Mouse (Mus musculus) lung, embryonic 14.5 days (tissue): Measurements from ENCODE around the gene Tgfbr2. TPM values are rescaled to one million over a fixed set of nuclear protein-coding genes. Genes with fewer than 3 reads are reported as not detected.

Source experiments
- ATAC-seq: fragments of 200-750 bp; cut with Nextera tagmentation; 2 replicates; pipeline ENCODE4 v1.8.0; 2017; ENCODE audit warnings: mild to moderate bottlenecking, moderate TSS enrichment, moderate library complexity; ENCODE audit not compliant: insufficient read depth
- DNase-seq: peaks from one replicate; pipeline ENCODE4 v3.0.0-alpha.2; 2015
- H3K27ac ChIP-seq: fragments of 300-500 bp; sonication (generic); 2 replicates; pipeline ENCODE4 v1.5.1; 2014; ENCODE audit warnings: low read depth, mild to moderate bottlenecking, moderate library complexity
- H3K27me3 ChIP-seq: fragments of 300-500 bp; sonication (generic); 2 replicates; pipeline ENCODE4 v1.6.1; 2014; ENCODE audit warnings: low read length, control low read depth; ENCODE audit not compliant: insufficient read depth
- H3K36me3 ChIP-seq: fragments of 300-500 bp; sonication (generic); 2 replicates; pipeline ENCODE4 v1.6.1; 2014; ENCODE audit warnings: control low read depth; ENCODE audit not compliant: insufficient read depth
- H3K4me1 ChIP-seq: fragments of 300-500 bp; sonication (generic); 2 replicates; pipeline ENCODE4 v1.6.1; 2014; ENCODE audit warnings: antibody characterized with exemption, control low read depth; ENCODE audit not compliant: insufficient read depth
- H3K4me2 ChIP-seq: fragments of 300-500 bp; sonication (generic); 2 replicates; pipeline ENCODE4 v1.6.1; 2014; ENCODE audit warnings: mild to moderate bottlenecking
- H3K4me3 ChIP-seq: fragments of 300-500 bp; sonication (generic); 2 replicates; pipeline ENCODE4 v1.5.1; 2014; ENCODE audit warnings: low read depth, low read length
- H3K9ac ChIP-seq: fragments of 300-500 bp; sonication (generic); 2 replicates; pipeline ENCODE4 v1.6.1; 2014
- H3K9me3 ChIP-seq: fragments of 300-500 bp; sonication (generic); 2 replicates; pipeline ENCODE4 v1.6.1; 2016; ENCODE audit warnings: low read depth, low read length, control low read depth
- CTCF ChIP-seq: IDR thresholded peaks from 2 replicates; pipeline ENCODE4 v1.5.1; 2016; ENCODE audit warnings: antibody characterized with exemption, low read depth
- WGBS: fragments of 180-500 bp; shearing (Covaris S2); extraction: QIAGEN DNeasy Blood & Tissue Kit; methylation state at CpG from one replicate; pipeline ENCODE4 v1.1.7; 2014; 5-methylcytosine and 5-hydroxymethylcytosine counted together
- polyA plus RNA-seq: library from polyadenylated mRNA; unstranded; fragments of >200 nt; fragmentation: Nextera tagmentation; extraction: Ambion mirVana; gene quantifications from 2 replicates; pipeline ENCODE4 v1.2.1, GENCODE M21; 2014

Tgfbr2 gene
- polyA plus RNA-seq, 1 experiment from 2014 or later = 51.3 TPM

GRCm38 (mm10) chr9:116087880-116088279 is 87.3 kb downstream of the Tgfbr2 start:
- Histone ChIP-seq H3K27ac (no peak overlapping the region), H3K27me3 (no peaks in the 10 kb centered on the region), H3K9me3 (no peaks in the 10 kb centered on the region), H3K4me2 (no peak overlapping the region), H3K4me3 (no peak overlapping the region), H3K36me3 (peaks cover 47% of the 10 kb centered on the region), H3K9ac (no peak overlapping the region), H3K4me1 (peaks cover 4% of the 10 kb centered on the region; the same call in 1 of the 2 replicates)
- ATAC-seq = no peak
- DNase-seq = peak; percentile 92
- peak; percentile 85 for TF ChIP-seq CTCF
- WGBS = 24% methylated on average over 5 of the region's 5 CpGs

- ATAC-seq (no peak; the same call in 1 of the 2 replicates), DNase-seq (no peak)
- no peaks in the 10 kb centered on the region for H3K9me3 ChIP-seq
- H3K4me1 ChIP-seq = no peaks in the 10 kb centered on the region; the same call in 1 of the 2 replicates
- no peak overlapping the region for H3K4me2 ChIP-seq
- H3K27ac ChIP-seq = no peak overlapping the region
- no peaks in the 10 kb centered on the region for H3K27me3 ChIP-seq
- H3K9ac ChIP-seq = no peak overlapping the region
- H3K36me3 ChIP-seq = peaks cover 41% of the 10 kb centered on the region
- WGBS = 57% methylated on average over 5 of the region's 5 CpGs
- no peak for TF ChIP-seq CTCF
- no peak overlapping the region for H3K4me3 ChIP-seq
These were observed 87.9 kb downstream of the Tgfbr2 start for GRCm38 (mm10) chr9:116087263-116087662.

GRCm38 (mm10) chr9:116085999-116086398 is 89.2 kb downstream of the Tgfbr2 start:
- TF ChIP-seq CTCF = no peak
- WGBS = 74% methylated on average over 6 of the region's 6 CpGs

GRCm38 (mm10) chr9:116084324-116084931 is 90.7 kb downstream of the Tgfbr2 start:
- no peaks in the 10 kb centered on the region for H3K27me3 ChIP-seq
- H3K9ac ChIP-seq = no peak overlapping the region
- H3K27ac ChIP-seq = no peak overlapping the region
- TF ChIP-seq CTCF = no peak
- H3K36me3 ChIP-seq = peaks cover 13% of the 10 kb centered on the region
- no peaks in the 10 kb centered on the region for H3K9me3 ChIP-seq
- no peak for ATAC-seq
- peak; percentile 66 for DNase-seq
- no peak overlapping the region for H3K4me2 ChIP-seq
- no peak overlapping the region for H3K4me3 ChIP-seq
- WGBS = 73% methylated on average over 12 of the region's 12 CpGs
- no peaks in the 10 kb centered on the region for H3K4me1 ChIP-seq

More at GRCm38 (mm10) chr9:116085999-116086398, 89.2 kb downstream of the Tgfbr2 start:
- no peak overlapping the region for H3K4me2 ChIP-seq
- no peak overlapping the region for H3K27ac ChIP-seq
- no peak overlapping the region for H3K4me3 ChIP-seq
- H3K9me3 ChIP-seq = no peaks in the 10 kb centered on the region
- no peak overlapping the region for H3K9ac ChIP-seq
- no peaks in the 10 kb centered on the region for H3K27me3 ChIP-seq
- DNase-seq = no peak
- H3K4me1 ChIP-seq = no peaks in the 10 kb centered on the region
- ATAC-seq = no peak
- H3K36me3 ChIP-seq = peaks cover 29% of the 10 kb centered on the region

GRCm38 (mm10) chr9:116083726-116084323 is 91.3 kb downstream of the Tgfbr2 start:
- Histone ChIP-seq H3K4me3 (no peak overlapping the region), H3K4me2 (no peak overlapping the region), H3K27me3 (no peaks in the 10 kb centered on the region), H3K9ac (no peak overlapping the region), H3K4me1 (no peaks in the 10 kb centered on the region), H3K36me3 (peaks cover 7% of the 10 kb centered on the region), H3K9me3 (no peaks in the 10 kb centered on the region), H3K27ac (no peak overlapping the region)
- TF ChIP-seq CTCF = no peak
- 80% methylated on average over 8 of the region's 8 CpGs for WGBS
- DNase-seq (no peak), ATAC-seq (no peak)

- Histone ChIP-seq H3K27me3 (no peaks in the 10 kb centered on the region), H3K4me3 (no peak overlapping the region), H3K9ac (no peak overlapping the region), H3K27ac (no peak overlapping the region), H3K4me1 (no peaks in the 10 kb centered on the region), H3K36me3 (peaks cover 2% of the 10 kb centered on the region), H3K9me3 (no peaks in the 10 kb centered on the region), H3K4me2 (no peak overlapping the region)
- 86% methylated on average over 5 of the region's 5 CpGs for WGBS
- no peak for TF ChIP-seq CTCF
- DNase-seq = no peak
- ATAC-seq = no peak
These were observed 91.9 kb downstream of the Tgfbr2 start for GRCm38 (mm10) chr9:116083300-116083699.

GRCm38 (mm10) chr9:116081781-116082180 is 93.4 kb downstream of the Tgfbr2 start:
- ATAC-seq (no peak), DNase-seq (no peak)
- Histone ChIP-seq H3K4me2 (no peak overlapping the region), H3K4me1 (no peaks in the 10 kb centered on the region), H3K36me3 (no peaks in the 10 kb centered on the region), H3K27ac (no peak overlapping the region), H3K27me3 (no peaks in the 10 kb centered on the region), H3K4me3 (no peak overlapping the region), H3K9me3 (no peaks in the 10 kb centered on the region), H3K9ac (no peak overlapping the region)
- no peak for TF ChIP-seq CTCF
- WGBS = 79% methylated on average over 4 of the region's 4 CpGs
